Mouse (Mus musculus): ENCODE measurements around the gene Ust. TPM values are rescaled to one million over a fixed set of nuclear protein-coding genes. Genes with fewer than 3 reads are reported as not detected.

The Ust gene
- total and polyA plus RNA-seq, 3 experiments = 0.11 TPM; not detected in 2

- H3K9me3 ChIP-seq (replicated peaks) = no peaks in the 10 kb centered on the region
- H3K27me3 ChIP-seq (ENCODE audit: insufficient read depth, low read length) = peaks cover 2% of the 10 kb centered on the region; the same call in 1 of the 2 replicates
- DNase-seq (ENCODE audit: low spot score) (no peak), ATAC-seq (ENCODE audit: extremely low read depth, insufficient number of reproducible peaks, low FRiP score, poor library complexity, severe bottlenecking) (no peak)
- no peaks in the 10 kb centered on the region for H3K36me3 ChIP-seq (replicated peaks)
- no peaks in the 10 kb centered on the region for H3K4me1 ChIP-seq (ENCODE audit: insufficient read depth, low read depth, low read length)
- H3K4me3 ChIP-seq (ENCODE audit: low read depth, low read length) = no peak overlapping the region
- no peak for TF ChIP-seq CTCF (IDR thresholded peaks at IDR 0.05; ENCODE audit: low read depth, low read length)
- TF ChIP-seq GATA2 (IDR thresholded peaks at IDR 0.05; ENCODE audit: borderline replicate concordance, low read depth, low read length) = no peak
- TF ChIP-seq POLR2AphosphoS5 (IDR thresholded peaks at IDR 0.05; ENCODE audit: insufficient replicate concordance, low read depth, low read length) = no peak
- TF ChIP-seq GATA1 (IDR thresholded peaks at IDR 0.05; ENCODE audit: borderline replicate concordance, low read length) = no peak
- TF ChIP-seq TAL1 (conservative IDR thresholded peaks at IDR 0.05; ENCODE audit: low read depth, low read length) = no peak
Observed at GRCm38 (mm10) chr10:8199816-8200215, 318.8 kb downstream of the Ust start.

DNA sequence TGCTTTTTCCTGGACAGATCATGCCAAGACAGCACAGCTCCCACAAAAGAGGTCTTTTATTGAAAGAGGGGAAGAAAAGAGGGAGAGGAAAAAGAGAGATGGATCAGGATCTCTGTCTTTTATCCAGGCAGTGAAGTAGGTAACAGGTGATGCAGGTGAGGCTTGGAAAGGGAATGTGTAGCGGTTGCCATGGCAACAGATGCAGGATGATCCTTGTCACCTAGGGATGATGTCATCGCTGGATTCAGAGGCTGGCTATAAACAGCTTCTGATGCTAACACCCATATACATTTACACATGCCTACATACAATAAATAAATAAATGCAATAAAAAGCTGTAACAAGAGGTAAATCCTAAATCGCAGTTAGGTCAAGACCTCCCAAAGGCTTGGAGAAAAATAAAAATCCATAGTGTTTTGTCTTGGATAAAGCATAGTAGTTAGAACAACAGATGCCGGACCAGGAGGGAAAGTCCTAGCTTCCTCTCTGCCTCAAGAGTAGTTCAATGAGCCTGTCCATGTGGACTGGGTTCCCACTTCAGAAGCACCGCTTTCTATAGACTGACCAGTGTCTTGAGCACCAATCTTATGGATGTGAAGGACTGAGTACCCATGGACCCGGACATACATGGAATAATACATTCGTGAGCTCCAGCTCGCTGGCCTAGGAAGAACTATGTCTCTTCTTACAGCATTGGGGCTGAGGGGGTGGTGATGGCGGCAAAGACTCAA is 319.4 kb downstream of the Ust start:
- H3K4me1 ChIP-seq (ENCODE audit: insufficient read depth, low read depth, low read length) = no peaks in the 10 kb centered on the region
- H3K36me3 ChIP-seq (replicated peaks) = no peaks in the 10 kb centered on the region
- DNase-seq (ENCODE audit: low spot score) = no peak
- ATAC-seq (ENCODE audit: extremely low read depth, insufficient number of reproducible peaks, low FRiP score, poor library complexity, severe bottlenecking) = no peak
- no peak overlapping the region for H3K4me3 ChIP-seq (ENCODE audit: low read depth, low read length)
- H3K27me3 ChIP-seq (ENCODE audit: insufficient read depth, low read length) = peaks cover 2% of the 10 kb centered on the region; the same call in 1 of the 2 replicates
- no peaks in the 10 kb centered on the region for H3K9me3 ChIP-seq (replicated peaks)
- TF ChIP-seq CTCF (IDR thresholded peaks at IDR 0.05; ENCODE audit: low read depth, low read length) (no peak), GATA1 (IDR thresholded peaks at IDR 0.05; ENCODE audit: borderline replicate concordance, low read length) (no peak), GATA2 (IDR thresholded peaks at IDR 0.05; ENCODE audit: borderline replicate concordance, low read depth, low read length) (no peak), POLR2AphosphoS5 (IDR thresholded peaks at IDR 0.05; ENCODE audit: insufficient replicate concordance, low read depth, low read length) (no peak)

DNA sequence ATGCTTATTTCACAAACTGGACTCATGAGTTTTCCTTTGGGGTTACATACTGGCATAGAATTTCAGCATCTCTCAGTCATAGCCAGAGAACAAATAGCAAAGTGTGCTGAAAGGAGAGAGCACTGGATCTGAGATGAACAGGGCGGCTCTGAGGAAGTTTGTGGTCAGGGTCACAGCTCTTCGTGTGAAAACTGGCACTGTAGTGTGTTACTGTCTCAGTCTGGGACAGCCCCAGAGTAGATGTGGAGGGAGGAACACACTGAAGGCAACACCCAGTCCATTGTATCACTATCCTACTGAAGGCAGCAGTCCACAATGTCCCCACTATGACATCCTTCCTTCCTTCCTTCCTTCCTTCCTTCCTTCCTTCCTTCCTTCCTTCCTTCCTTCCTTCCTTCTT is 321.0 kb downstream of the Ust start:
- Histone ChIP-seq H3K27me3 (ENCODE audit: insufficient read depth, low read length) (peaks cover 10% of the 10 kb centered on the region), H3K4me1 (ENCODE audit: insufficient read depth, low read depth, low read length) (no peaks in the 10 kb centered on the region; the same call in 1 of the 2 replicates), H3K36me3 (replicated peaks) (no peaks in the 10 kb centered on the region), H3K9me3 (replicated peaks) (no peaks in the 10 kb centered on the region), H3K4me3 (ENCODE audit: low read depth, low read length) (no peak overlapping the region)
- ATAC-seq (ENCODE audit: extremely low read depth, insufficient number of reproducible peaks, low FRiP score, poor library complexity, severe bottlenecking) (no peak), DNase-seq (ENCODE audit: low spot score) (no peak)
- TF ChIP-seq TAL1 (conservative IDR thresholded peaks at IDR 0.05; ENCODE audit: low read depth, low read length) = no peak
- no peak for TF ChIP-seq GATA1 (IDR thresholded peaks at IDR 0.05; ENCODE audit: borderline replicate concordance, low read length)
- no peak for TF ChIP-seq CTCF (IDR thresholded peaks at IDR 0.05; ENCODE audit: low read depth, low read length)
- no peak for TF ChIP-seq POLR2AphosphoS5 (IDR thresholded peaks at IDR 0.05; ENCODE audit: insufficient replicate concordance, low read depth, low read length)
- TF ChIP-seq GATA2 (IDR thresholded peaks at IDR 0.05; ENCODE audit: borderline replicate concordance, low read depth, low read length) = no peak

DNA sequence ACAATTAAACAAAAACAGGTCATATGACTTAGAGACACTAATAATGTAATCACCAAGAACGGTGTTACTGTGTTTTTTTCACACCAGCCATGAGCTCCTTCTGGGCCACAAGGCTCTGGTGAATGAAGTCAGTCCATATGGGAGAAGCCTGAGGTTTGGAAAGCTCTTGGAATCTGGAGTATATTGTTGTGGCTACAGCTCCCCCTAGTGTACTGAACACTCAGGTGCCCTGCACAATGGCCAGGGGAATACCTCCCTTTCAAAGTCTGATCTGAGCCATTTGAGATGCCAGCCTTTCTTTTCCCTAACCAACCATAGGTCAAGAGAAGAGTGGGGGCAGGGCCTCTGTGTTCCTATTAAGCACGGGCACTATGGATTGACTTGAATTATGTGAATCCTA is 322.3 kb downstream of the Ust start:
- DNase-seq (ENCODE audit: low spot score) = peak; percentile 6
- H3K4me1 ChIP-seq (ENCODE audit: insufficient read depth, low read depth, low read length) = no peaks in the 10 kb centered on the region; the same call in 1 of the 2 replicates
- peak; percentile 8; the same call in 1 of the 2 replicates for ATAC-seq (ENCODE audit: extremely low read depth, insufficient number of reproducible peaks, low FRiP score, poor library complexity, severe bottlenecking)

DNA sequence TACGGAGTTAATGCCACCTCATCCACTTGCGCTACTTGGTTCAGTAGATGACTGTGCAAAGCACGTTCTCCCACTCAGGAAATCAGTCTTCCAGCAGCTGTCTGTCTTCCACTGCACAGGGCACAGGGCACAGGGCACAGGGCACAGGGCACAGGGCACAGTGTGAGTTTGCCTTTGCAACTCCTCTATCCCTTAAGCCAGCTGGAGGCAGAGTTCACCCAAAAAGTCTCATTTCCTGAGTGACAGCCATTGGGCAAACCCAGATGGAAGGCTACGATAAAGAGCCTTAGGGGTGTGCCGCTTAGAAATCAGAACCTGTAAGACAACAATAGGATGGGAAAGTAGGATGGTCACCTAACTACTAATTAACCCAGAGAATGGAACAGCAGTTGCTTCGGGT is 322.9 kb downstream of the Ust start:
- Histone ChIP-seq H3K4me1 (ENCODE audit: insufficient read depth, low read depth, low read length) (no peaks in the 10 kb centered on the region; the same call in 1 of the 2 replicates), H3K9me3 (replicated peaks) (no peaks in the 10 kb centered on the region), H3K36me3 (replicated peaks) (no peaks in the 10 kb centered on the region), H3K27me3 (ENCODE audit: insufficient read depth, low read length) (peaks cover 11% of the 10 kb centered on the region), H3K4me3 (ENCODE audit: low read depth, low read length) (no peak overlapping the region)
- DNase-seq (ENCODE audit: low spot score) (no peak), ATAC-seq (ENCODE audit: extremely low read depth, insufficient number of reproducible peaks, low FRiP score, poor library complexity, severe bottlenecking) (no peak)
- TF ChIP-seq GATA1 (IDR thresholded peaks at IDR 0.05; ENCODE audit: borderline replicate concordance, low read length) (no peak), TAL1 (conservative IDR thresholded peaks at IDR 0.05; ENCODE audit: low read depth, low read length) (no peak), CTCF (IDR thresholded peaks at IDR 0.05; ENCODE audit: low read depth, low read length) (no peak), POLR2AphosphoS5 (IDR thresholded peaks at IDR 0.05; ENCODE audit: insufficient replicate concordance, low read depth, low read length) (no peak), GATA2 (IDR thresholded peaks at IDR 0.05; ENCODE audit: borderline replicate concordance, low read depth, low read length) (no peak)

More for the DNA sequence above, 322.3 kb downstream of the Ust start:
- Histone ChIP-seq H3K27me3 (ENCODE audit: insufficient read depth, low read length) (peaks cover 11% of the 10 kb centered on the region), H3K4me3 (ENCODE audit: low read depth, low read length) (no peak overlapping the region), H3K36me3 (replicated peaks) (no peaks in the 10 kb centered on the region), H3K9me3 (replicated peaks) (no peaks in the 10 kb centered on the region)
- TF ChIP-seq GATA1 (IDR thresholded peaks at IDR 0.05; ENCODE audit: borderline replicate concordance, low read length) (no peak), GATA2 (IDR thresholded peaks at IDR 0.05; ENCODE audit: borderline replicate concordance, low read depth, low read length) (no peak), POLR2AphosphoS5 (IDR thresholded peaks at IDR 0.05; ENCODE audit: insufficient replicate concordance, low read depth, low read length) (no peak), CTCF (IDR thresholded peaks at IDR 0.05; ENCODE audit: low read depth, low read length) (peak; percentile 44; the same call in 1 of the 2 replicates), TAL1 (conservative IDR thresholded peaks at IDR 0.05; ENCODE audit: low read depth, low read length) (no peak)

DNA sequence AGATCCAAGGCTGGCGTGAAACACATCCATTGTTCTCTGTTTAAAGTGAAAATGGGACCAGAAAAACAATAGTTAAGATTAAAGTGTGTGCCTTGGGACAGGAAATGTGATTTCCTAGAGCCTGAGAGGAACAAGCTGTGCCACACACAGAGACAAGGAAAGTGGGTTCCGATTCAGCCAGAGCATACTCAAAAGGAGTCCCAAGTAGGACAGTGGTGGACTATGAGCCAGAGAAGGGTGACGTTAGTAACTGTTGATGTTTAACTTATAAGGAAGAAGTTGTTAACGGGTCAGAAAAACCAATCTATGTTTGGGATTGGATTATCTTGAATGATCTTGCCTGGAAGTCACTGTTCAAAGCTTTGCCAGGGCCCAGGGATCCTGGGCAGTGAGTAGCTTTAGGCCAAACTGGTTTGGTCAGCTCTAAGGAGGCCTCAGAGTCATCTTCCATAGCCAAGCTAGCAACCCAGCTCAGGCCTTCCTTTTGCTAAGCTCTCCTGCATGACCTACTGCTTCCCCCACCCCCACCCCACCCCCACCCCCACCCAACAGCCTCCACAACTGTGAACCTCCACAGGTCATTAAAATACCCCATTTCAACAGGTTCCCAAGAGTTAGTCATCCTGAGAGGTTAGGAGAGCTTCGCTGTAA is 329.2 kb downstream of the Ust start:
- no peak for DNase-seq (ENCODE audit: low spot score)
- H3K9me3 ChIP-seq (replicated peaks) = no peaks in the 10 kb centered on the region
- no peak overlapping the region for H3K4me3 ChIP-seq (ENCODE audit: low read depth, low read length)
- TF ChIP-seq GATA2 (IDR thresholded peaks at IDR 0.05; ENCODE audit: borderline replicate concordance, low read depth, low read length) = no peak
- TF ChIP-seq POLR2AphosphoS5 (IDR thresholded peaks at IDR 0.05; ENCODE audit: insufficient replicate concordance, low read depth, low read length) = no peak
- TF ChIP-seq TAL1 (conservative IDR thresholded peaks at IDR 0.05; ENCODE audit: low read depth, low read length) = no peak
- no peak for TF ChIP-seq GATA1 (IDR thresholded peaks at IDR 0.05; ENCODE audit: borderline replicate concordance, low read length)
- no peak for TF ChIP-seq CTCF (IDR thresholded peaks at IDR 0.05; ENCODE audit: low read depth, low read length)
- no peak for ATAC-seq (ENCODE audit: extremely low read depth, insufficient number of reproducible peaks, low FRiP score, poor library complexity, severe bottlenecking)
- no peaks in the 10 kb centered on the region for H3K36me3 ChIP-seq (replicated peaks)
- H3K27me3 ChIP-seq (ENCODE audit: insufficient read depth, low read length) = peaks cover 13% of the 10 kb centered on the region
- no peaks in the 10 kb centered on the region; the same call in 1 of the 2 replicates for H3K4me1 ChIP-seq (ENCODE audit: insufficient read depth, low read depth, low read length)

All from G1E (cell line).